Mouse (Mus musculus) granulocyte monocyte progenitor cell, adult 5-6 weeks (primary cell): ENCODE measurements around the gene Mboat7. TPM values are rescaled to one million over a fixed set of nuclear protein-coding genes. Genes with fewer than 3 reads are reported as not detected.
A peak's percentile ranks its signal among the peaks of the same experiment; 100 is the strongest.
"Not testable (repeated sequence)": the region's sequence is repeated elsewhere in the genome, so short reads cannot be mapped to it uniquely, and the experiment has no call there.

Experiments used
- ATAC-seq: replicated peaks from 2 replicates; pipeline ENCODE4 v1.8.0; 2016; ENCODE audit warnings: mild to moderate bottlenecking, moderate TSS enrichment, inconsistent platforms; ENCODE audit not compliant: poor library complexity, severe bottlenecking
- total RNA-seq, 2 experiments: library from RNA; stranded (forward) in 1 of 2; stranded (reverse) in 1 of 2; fragments of 200-712, 200-1000 nt in 1 of 2; fragments of >200 nt in 1 of 2; fragmentation: Nextera tagmentation in 1 of 2; gene quantifications; 2 replicates each; pipeline ENCODE4 v1.2.3; 2014 to 2017

Mboat7 gene
- total RNA-seq (2014; fragmentation: Nextera tagmentation) (63.5 and 76.3 TPM in 2 replicates), total RNA-seq (2017) (22.6 and 38.3 TPM in 2 replicates)

GRCm38 (mm10) chr7:3692987-3693808, at the start of gene Mboat7:
Gene Mboat7 (minus strand): TSS chr7:3693523.
- peak; percentile 61 for ATAC-seq

- ATAC-seq = peak; percentile 81
Measured at GRCm38 (mm10) chr7:3732675-3733074, 39.4 kb upstream of the Mboat7 start.

- ATAC-seq = peak; percentile 44; the same call in 1 of the 2 replicates
Measured at GRCm38 (mm10) chr7:3725459-3725858, 32.1 kb upstream of the Mboat7 start.

- ATAC-seq = peak; percentile 44; the same call in 1 of the 2 replicates
Measured at GRCm38 (mm10) chr7:3720268-3720667, 26.9 kb upstream of the Mboat7 start, which contains the start of gene Pirb. Gene Pirb (minus strand): TSS chr7:3720391.

GRCm38 (mm10) chr7:3715249-3715648, 21.9 kb upstream of the Mboat7 start:
- ATAC-seq = peak; percentile 33; the same call in 1 of the 2 replicates

GRCm38 (mm10) chr7:3712264-3712942, 19.1 kb upstream of the Mboat7 start:
- peak; percentile 68 for ATAC-seq

- no peak for ATAC-seq
Measured at GRCm38 (mm10) chr7:3709000-3709399, 15.7 kb upstream of the Mboat7 start.

- ATAC-seq = not testable (repeated sequence)
Measured at GRCm38 (mm10) chr7:3708447-3708980, 15.2 kb upstream of the Mboat7 start.

- ATAC-seq = no peak
Measured at GRCm38 (mm10) chr7:3707568-3708413, 14.5 kb upstream of the Mboat7 start.

GRCm38 (mm10) chr7:3707027-3707426, 13.7 kb upstream of the Mboat7 start:
- ATAC-seq = peak; percentile 51

GRCm38 (mm10) chr7:3706343-3706934, 13.1 kb upstream of the Mboat7 start:
- ATAC-seq = 0 out of 2 replicates have a peak, but pooled peaks have one; percentile 0

GRCm38 (mm10) chr7:3705911-3706310, 12.6 kb upstream of the Mboat7 start:
- ATAC-seq = no peak

- not testable (repeated sequence) for ATAC-seq
Measured at GRCm38 (mm10) chr7:3705461-3705860, 12.1 kb upstream of the Mboat7 start.

- ATAC-seq = peak; percentile 7
Measured at GRCm38 (mm10) chr7:3704475-3704874, 11.2 kb upstream of the Mboat7 start.

- peak; percentile 79 for ATAC-seq
Measured at GRCm38 (mm10) chr7:3703879-3704441, 10.6 kb upstream of the Mboat7 start, which contains the start of gene Rps9. Gene Rps9 (plus strand): TSS chr7:3703993.

- no peak for ATAC-seq
Measured at GRCm38 (mm10) chr7:3703148-3703878, 10.0 kb upstream of the Mboat7 start.

GRCm38 (mm10) chr7:3698471-3698870, 5.1 kb upstream of the Mboat7 start:
- no peak for ATAC-seq

- not testable (repeated sequence) for ATAC-seq
Measured at GRCm38 (mm10) chr7:3694949-3695305, 1.6 kb upstream of the Mboat7 start.
